Mouse (Mus musculus): Measurements from ENCODE around the gene Lrrc29.

Gene Lrrc29

GRCm38 (mm10) chr8:105343791-105344574, 17.9 kb upstream of the Lrrc29 start:
- no peak for DNase-seq (ENCODE audit: low spot score)

GRCm38 (mm10) chr8:105342768-105343167, 16.7 kb upstream of the Lrrc29 start:
- no peak for DNase-seq (ENCODE audit: low spot score)

GRCm38 (mm10) chr8:105341399-105341798, 15.3 kb upstream of the Lrrc29 start:
- no peak for DNase-seq (ENCODE audit: low spot score)

- DNase-seq (ENCODE audit: low spot score), result no peak
Measured at GRCm38 (mm10) chr8:105339886-105340635, 14.0 kb upstream of the Lrrc29 start.

- DNase-seq (ENCODE audit: low spot score), result no peak
Measured at GRCm38 (mm10) chr8:105338992-105339391, 12.9 kb upstream of the Lrrc29 start.

GRCm38 (mm10) chr8:105336373-105337130, 10.5 kb upstream of the Lrrc29 start:
- DNase-seq (ENCODE audit: low spot score), result no peak

- DNase-seq (ENCODE audit: low spot score), result no peak
Measured at GRCm38 (mm10) chr8:105332523-105332922, 6.4 kb upstream of the Lrrc29 start.

- DNase-seq (ENCODE audit: low spot score), result no peak
Measured at GRCm38 (mm10) chr8:105331931-105332330, 5.9 kb upstream of the Lrrc29 start.

- DNase-seq (ENCODE audit: low spot score), result no peak
Measured at GRCm38 (mm10) chr8:105331469-105331868, 5.4 kb upstream of the Lrrc29 start.

- no peak for DNase-seq (ENCODE audit: low spot score)
Measured at GRCm38 (mm10) chr8:105330325-105330724, 4.2 kb upstream of the Lrrc29 start.

- no peak for DNase-seq (ENCODE audit: low spot score)
Measured at GRCm38 (mm10) chr8:105326968-105327367, 890 bp upstream of the Lrrc29 start.

- no peak for DNase-seq (ENCODE audit: low spot score)
Measured at GRCm38 (mm10) chr8:105325641-105326093, 411 bp downstream of the Lrrc29 start.

GRCm38 (mm10) chr8:105323183-105323582, 2.9 kb downstream of the Lrrc29 start:
- no peak for DNase-seq (ENCODE audit: low spot score)

- no peak for DNase-seq (ENCODE audit: low spot score)
Measured at GRCm38 (mm10) chr8:105318662-105319190, 7.4 kb downstream of the Lrrc29 start.

GRCm38 (mm10) chr8:105317941-105318340, 8.1 kb downstream of the Lrrc29 start:
- DNase-seq (ENCODE audit: low spot score), result no peak

GRCm38 (mm10) chr8:105315073-105315769, 10.9 kb downstream of the Lrrc29 start:
- DNase-seq (ENCODE audit: low spot score), result no peak

GRCm38 (mm10) chr8:105313622-105314402, 12.3 kb downstream of the Lrrc29 start:
- no peak for DNase-seq (ENCODE audit: low spot score)

- DNase-seq (ENCODE audit: low spot score), result no peak
Measured at GRCm38 (mm10) chr8:105312891-105313481, 13.1 kb downstream of the Lrrc29 start.

GRCm38 (mm10) chr8:105311718-105312117, 14.4 kb downstream of the Lrrc29 start:
- DNase-seq (ENCODE audit: low spot score), result no peak

GRCm38 (mm10) chr8:105310118-105310517, 16.0 kb downstream of the Lrrc29 start:
- DNase-seq (ENCODE audit: low spot score), result no peak
